Mouse (Mus musculus) erythroid progenitor cell, adult 5-6 weeks (primary cell): ENCODE data around the gene Pou1f1. TPM values are rescaled to one million over a fixed set of nuclear protein-coding genes. Genes with fewer than 3 reads are reported as not detected.

Experiments used
- ATAC-seq: replicated peaks from 2 replicates; pipeline ENCODE4 v1.8.0; 2016; ENCODE audit warnings: moderate number of reproducible peaks, mild to moderate bottlenecking, moderate TSS enrichment, inconsistent platforms; ENCODE audit not compliant: poor library complexity, low FRiP score, severe bottlenecking
- total RNA-seq, 2 experiments: library from RNA; stranded (forward) in 1 of 2; stranded (reverse) in 1 of 2; fragments of 150-400 nt in 1 of 2; fragments of 186-747, 209-891 nt in 1 of 2; gene quantifications; 2 replicates each; pipeline versions ENCODE4 v1.2.3 to v1.2.4; 2015 to 2017; ENCODE audit warnings: low replicate concordance in 2 of 2

Pou1f1 gene
- total RNA-seq, 2 experiments from 2014 or later: not detected

- peak; percentile 82 for ATAC-seq
These were observed 41.9 kb downstream of the Pou1f1 start, which contains the start of gene Chmp2b for GRCm38 (mm10) chr16:65561963-65562863. Gene Chmp2b (minus strand): TSS chr16:65562726.

- ATAC-seq: peak; percentile 44
These were observed 42.5 kb downstream of the Pou1f1 start for GRCm38 (mm10) chr16:65562864-65563206.

GRCm38 (mm10) chr16:65564306-65564705 lies 44.0 kb downstream of the Pou1f1 start:
- no peak for ATAC-seq

GRCm38 (mm10) chr16:65564951-65565350 lies 44.6 kb downstream of the Pou1f1 start:
- ATAC-seq: no peak

GRCm38 (mm10) chr16:65568853-65569252 lies 48.5 kb downstream of the Pou1f1 start:
- ATAC-seq: no peak

- no peak for ATAC-seq
These were observed 57.2 kb downstream of the Pou1f1 start for GRCm38 (mm10) chr16:65577298-65578029.

Other genes starting within 250 kb of the Pou1f1 start
- gene Chmp2b, start 42.2 kb downstream of the Pou1f1 start, total RNA-seq (2015; ENCODE audit: low replicate concordance): 11.2 and 16.8 TPM in 2 replicates
- gene Chmp2b, start 42.2 kb downstream of the Pou1f1 start, total RNA-seq (2017; ENCODE audit: low replicate concordance): 3.3 TPM in 2 replicates